Mouse (Mus musculus) liver, embryonic 11.5 days (tissue): ENCODE results near the gene Bmp5. TPM values are rescaled to one million over a fixed set of nuclear protein-coding genes. Genes with fewer than 3 reads are reported as not detected.

Source experiments
- ATAC-seq: fragments of 200-750 bp; cut with Nextera tagmentation; replicated peaks from 2 replicates; pipeline ENCODE4 v1.8.0; 2017; ENCODE audit warnings: moderate number of reproducible peaks, mild to moderate bottlenecking, moderate TSS enrichment, moderate library complexity; ENCODE audit not compliant: low FRiP score
- DNase-seq: peaks from one replicate; pipeline ENCODE4 v3.0.0-alpha.2; 2017; ENCODE audit warnings: low spot score
- H3K27ac ChIP-seq: fragments of 300-500 bp; sonication (generic); 2 replicates; pipeline ENCODE4 v1.5.1; 2014; ENCODE audit warnings: mild to moderate bottlenecking, low read depth, low read length, control low read depth
- H3K27me3 ChIP-seq: fragments of 300-500 bp; sonication (generic); replicated peaks from 2 replicates; pipeline ENCODE4 v1.6.1; 2014; ENCODE audit warnings: low read length, mixed read lengths; ENCODE audit not compliant: control insufficient read depth, insufficient read depth
- H3K36me3 ChIP-seq: fragments of 300-500 bp; sonication (generic); 2 replicates; pipeline ENCODE4 v1.6.1; 2014; ENCODE audit warnings: mild to moderate bottlenecking, low read length, moderate library complexity, mixed read lengths; ENCODE audit not compliant: control insufficient read depth, insufficient read depth
- H3K4me1 ChIP-seq: fragments of 300-500 bp; sonication (generic); replicated peaks from 2 replicates; pipeline ENCODE4 v1.6.1; 2014; ENCODE audit warnings: low read length, mixed read lengths; ENCODE audit not compliant: control insufficient read depth, insufficient read depth
- H3K4me2 ChIP-seq: fragments of 300-500 bp; sonication (generic); 2 replicates; pipeline ENCODE4 v1.6.1; 2014; ENCODE audit warnings: mild to moderate bottlenecking, control low read depth, moderate library complexity
- H3K4me3 ChIP-seq: fragments of 300-500 bp; sonication (generic); 2 replicates; pipeline ENCODE4 v1.5.1; 2014; ENCODE audit warnings: low read depth, low read length, control low read depth
- H3K9ac ChIP-seq: fragments of 300-500 bp; sonication (generic); 2 replicates; pipeline ENCODE4 v1.6.1; 2014; ENCODE audit warnings: low read depth, low read length, control low read depth
- H3K9me3 ChIP-seq: fragments of 300-500 bp; sonication (generic); 2 replicates; pipeline ENCODE4 v1.6.1; 2016; ENCODE audit warnings: low read length, inconsistent platforms, mixed read lengths; ENCODE audit not compliant: control insufficient read depth
- WGBS: fragments of 180-500 bp; shearing (Covaris S2); extraction: QIAGEN DNeasy Blood & Tissue Kit; methylation state at CpG from one replicate; pipeline ENCODE4 v1.1.7; 2014; 5-methylcytosine and 5-hydroxymethylcytosine counted together
- polyA plus RNA-seq: library from polyadenylated mRNA; unstranded; fragments of >200 nt; fragmentation: Nextera tagmentation; extraction: Ambion mirVana; gene quantifications from 2 replicates; pipeline ENCODE4 v1.2.1, GENCODE M21; 2014

Gene Bmp5
- polyA plus RNA-seq: 3.8 and 4.6 TPM in 2 replicates

GRCm38 (mm10) chr9:75775129-75775845 lies at the start of gene Bmp5:
Bmp5 (plus strand) TSS chr9:75775364.
- H3K4me1 ChIP-seq: no peaks in the 10 kb centered on the region
- H3K36me3 ChIP-seq: no peaks in the 10 kb centered on the region
- H3K9me3 ChIP-seq: no peaks in the 10 kb centered on the region
- WGBS: 40% methylated on average over 7 of the region's 7 CpGs
- H3K27ac ChIP-seq: no peak within 1 kb of the TSS
- H3K4me2 ChIP-seq: peak within 1 kb of the TSS; percentile 16
- DNase-seq (no peak), ATAC-seq (no peak)
- peak within 1 kb of the TSS; percentile 27 for H3K4me3 ChIP-seq
- H3K27me3 ChIP-seq: no peaks in the 10 kb centered on the region
- no peak within 1 kb of the TSS for H3K9ac ChIP-seq

GRCm38 (mm10) chr9:75760075-75760474 lies 15.1 kb upstream of the Bmp5 start:
- H3K4me3 ChIP-seq: no peak overlapping the region
- DNase-seq (no peak), ATAC-seq (no peak)
- no peaks in the 10 kb centered on the region for H3K27me3 ChIP-seq
- H3K4me1 ChIP-seq: no peaks in the 10 kb centered on the region
- WGBS: 33% methylated on average over 5 of the region's 5 CpGs
- H3K9ac ChIP-seq: no peak overlapping the region
- H3K4me2 ChIP-seq: no peak overlapping the region
- no peaks in the 10 kb centered on the region for H3K36me3 ChIP-seq
- no peak overlapping the region for H3K27ac ChIP-seq
- H3K9me3 ChIP-seq: no peaks in the 10 kb centered on the region

GRCm38 (mm10) chr9:75761567-75761966 lies 13.6 kb upstream of the Bmp5 start:
- H3K9ac ChIP-seq: no peak overlapping the region
- ATAC-seq: no peak
- WGBS: 80% methylated on average over 2 of the region's 2 CpGs

GRCm38 (mm10) chr9:75762487-75762886 lies 12.7 kb upstream of the Bmp5 start:
- Histone ChIP-seq H3K36me3 (no peaks in the 10 kb centered on the region), H3K9me3 (no peaks in the 10 kb centered on the region), H3K4me2 (no peak overlapping the region), H3K4me3 (no peak overlapping the region), H3K27me3 (no peaks in the 10 kb centered on the region), H3K9ac (no peak overlapping the region), H3K4me1 (no peaks in the 10 kb centered on the region), H3K27ac (no peak overlapping the region)
- no peak for ATAC-seq
- WGBS: 32% methylated on average over 5 of the region's 5 CpGs
- DNase-seq: no peak

More at GRCm38 (mm10) chr9:75761567-75761966, 13.6 kb upstream of the Bmp5 start:
- Histone ChIP-seq H3K4me3 (no peak overlapping the region), H3K4me1 (no peaks in the 10 kb centered on the region), H3K27ac (no peak overlapping the region), H3K9me3 (no peaks in the 10 kb centered on the region), H3K4me2 (no peak overlapping the region), H3K27me3 (no peaks in the 10 kb centered on the region), H3K36me3 (no peaks in the 10 kb centered on the region)
- DNase-seq: no peak

GRCm38 (mm10) chr9:75764792-75765191 lies 10.4 kb upstream of the Bmp5 start:
- no peaks in the 10 kb centered on the region for H3K4me1 ChIP-seq
- DNase-seq: no peak
- H3K4me3 ChIP-seq: no peak overlapping the region
- no peaks in the 10 kb centered on the region for H3K27me3 ChIP-seq
- no peak overlapping the region for H3K4me2 ChIP-seq
- H3K27ac ChIP-seq: no peak overlapping the region
- no peak overlapping the region for H3K9ac ChIP-seq
- H3K36me3 ChIP-seq: no peaks in the 10 kb centered on the region
- ATAC-seq: no peak
- WGBS: 81% methylated on average over 7 of the region's 7 CpGs
- no peaks in the 10 kb centered on the region for H3K9me3 ChIP-seq

GRCm38 (mm10) chr9:75766521-75766920 lies 8.6 kb upstream of the Bmp5 start:
- no peaks in the 10 kb centered on the region for H3K36me3 ChIP-seq
- H3K9me3 ChIP-seq: no peaks in the 10 kb centered on the region
- no peak overlapping the region for H3K27ac ChIP-seq
- no peak overlapping the region for H3K4me2 ChIP-seq
- no peak overlapping the region for H3K4me3 ChIP-seq
- WGBS: 82% methylated on average over 5 of the region's 5 CpGs
- H3K9ac ChIP-seq: no peak overlapping the region
- no peaks in the 10 kb centered on the region for H3K4me1 ChIP-seq
- no peaks in the 10 kb centered on the region for H3K27me3 ChIP-seq
- DNase-seq: no peak
- no peak for ATAC-seq

GRCm38 (mm10) chr9:75769042-75769441 lies 6.1 kb upstream of the Bmp5 start:
- peak; percentile 61; the same call in 1 of the 2 replicates for ATAC-seq
- Histone ChIP-seq H3K9ac (no peak overlapping the region), H3K36me3 (no peaks in the 10 kb centered on the region), H3K27ac (no peak overlapping the region), H3K4me1 (no peaks in the 10 kb centered on the region), H3K27me3 (no peaks in the 10 kb centered on the region), H3K4me3 (no peak overlapping the region), H3K4me2 (no peak overlapping the region), H3K9me3 (no peaks in the 10 kb centered on the region)
- WGBS: 23% methylated on average over 3 of the region's 3 CpGs
- no peak for DNase-seq

GRCm38 (mm10) chr9:75776153-75776552 lies 989 bp downstream of the Bmp5 start:
- Histone ChIP-seq H3K9me3 (no peaks in the 10 kb centered on the region), H3K9ac (no peak overlapping the region), H3K4me2 (peak overlapping the region; percentile 16), H3K36me3 (no peaks in the 10 kb centered on the region), H3K4me1 (no peaks in the 10 kb centered on the region), H3K27me3 (no peaks in the 10 kb centered on the region), H3K27ac (no peak overlapping the region), H3K4me3 (peak overlapping the region; percentile 27)
- WGBS: 39% methylated on average over 7 of the region's 7 CpGs
- DNase-seq: no peak
- no peak for ATAC-seq

GRCm38 (mm10) chr9:75778762-75779346 lies 3.7 kb downstream of the Bmp5 start:
- ATAC-seq (no peak), DNase-seq (no peak)
- Histone ChIP-seq H3K9me3 (no peaks in the 10 kb centered on the region), H3K9ac (no peak overlapping the region), H3K4me2 (peak overlapping the region; percentile 38), H3K27ac (no peak overlapping the region), H3K36me3 (no peaks in the 10 kb centered on the region), H3K4me3 (no peak overlapping the region), H3K27me3 (no peaks in the 10 kb centered on the region), H3K4me1 (no peaks in the 10 kb centered on the region)
- WGBS: 67% methylated on average over 9 of the region's 9 CpGs
